Mouse (Mus musculus) left cerebral cortex, postnatal 14 days (tissue): ENCODE results near the gene 1810024B03Rik. TPM values are rescaled to one million over a fixed set of nuclear protein-coding genes. Genes with fewer than 3 reads are reported as not detected.

Experiments used
- total RNA-seq, 2 experiments: library from RNA; stranded (reverse); gene quantifications; 2 replicates each; pipeline ENCODE4 v1.2.3; 2021

The 1810024B03Rik gene
- total RNA-seq, 2 experiments from 2014 or later, result 0.33 to 0.36 TPM

Other genes starting within 250 kb of the 1810024B03Rik start
- gene Ap4e1, start 199.6 kb downstream of the 1810024B03Rik start, total RNA-seq, result 10 to 100 TPM; 11.9 to 12.4 TPM
- gene Blvra, start 137.6 kb downstream of the 1810024B03Rik start, total RNA-seq, result 10 to 100 TPM; 21.5 to 21.9 TPM
- gene Ncaph, start 74.3 kb downstream of the 1810024B03Rik start, total RNA-seq, result 1 to 10 TPM; 3.7 to 4.2 TPM
- 1 to 10 TPM; 3.3 to 4.4 TPM for gene Itpripl1, start 64.8 kb downstream of the 1810024B03Rik start, total RNA-seq
- gene Snrnp200, start 106 bp upstream of the 1810024B03Rik start, total RNA-seq, result 10 to 100 TPM; 73.1 to 81.4 TPM
- gene Ciao1, start 39.5 kb upstream of the 1810024B03Rik start, total RNA-seq, result 10 to 100 TPM; 74.7 to 75.6 TPM
- gene Tmem127, start 39.6 kb upstream of the 1810024B03Rik start, total RNA-seq, result 100 to 1,000 TPM in 1 of 2 experiments, 10 to 100 TPM in 1; 99.7 to 105 TPM
- gene Stard7, start 61.9 kb upstream of the 1810024B03Rik start, total RNA-seq, result 100 to 1,000 TPM; 156 to 174 TPM
- 1 to 10 TPM; 2.8 to 4.1 TPM for gene Dusp2, start 127.9 kb upstream of the 1810024B03Rik start, total RNA-seq
- not detected for gene Astl, start 130.4 kb upstream of the 1810024B03Rik start, total RNA-seq
- under 1 TPM; 0.42 to 0.46 TPM for gene Adra2b, start 154.9 kb upstream of the 1810024B03Rik start, total RNA-seq
- under 1 TPM; 0.22 to 0.25 TPM for gene Gpat2, start 216.9 kb upstream of the 1810024B03Rik start, total RNA-seq
- 10 to 100 TPM; 16.7 to 17.6 TPM for gene Fahd2a, start 236.3 kb upstream of the 1810024B03Rik start, total RNA-seq